ENCODE assay signal across 15 mouse cellular contexts in the genomic region with DNA sequence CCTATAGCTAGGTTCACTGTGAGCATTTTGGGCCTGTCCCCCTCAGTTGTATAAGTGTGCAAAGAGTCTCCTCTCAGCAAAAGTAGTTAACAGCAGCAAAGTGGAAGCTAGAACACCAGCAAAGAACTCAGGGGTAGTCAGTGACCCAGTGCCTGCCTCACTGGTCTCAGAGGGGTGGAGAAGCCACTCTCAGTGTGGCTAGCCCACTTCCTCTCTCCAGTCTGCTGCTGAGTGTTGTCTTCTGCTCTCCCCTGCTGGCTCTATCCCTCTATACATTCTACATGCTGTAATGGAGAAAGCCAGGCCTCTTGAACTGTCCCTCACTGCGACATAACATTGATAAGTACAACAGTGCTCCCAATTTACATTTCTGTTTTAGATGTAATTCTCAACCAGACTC.
"Had no signal": no experiment of that assay in that cellular context is flagged by ENCODE, and none has a peak within 500 bp of the region (broad histone marks: within the 10 kb centered on the region; RNA-seq: fewer than 3 reads in every experiment).

No protein-coding gene starts in this region.

- DNase-seq: kidney, adult 2 months; kidney, postnatal 10 days; kidney, postnatal 36 days; liver; liver, embryonic 13.5 days; lung, postnatal 10 days; midbrain, embryonic 14.5 days; thymus, adult 2 months; thymus, postnatal 14 days had no signal

- H3K9ac ChIP-seq: intestine, embryonic 15.5 days; kidney, embryonic 15.5 days; limb, embryonic 13.5 days; liver, embryonic 13.5 days; lung, embryonic 14.5 days had no signal

- ATAC-seq: intestine, embryonic 15.5 days had no signal

- H3K27me3 ChIP-seq: intestine, embryonic 15.5 days; kidney, embryonic 15.5 days; limb, embryonic 13.5 days; liver, embryonic 13.5 days had no signal

- H3K4me3 ChIP-seq: intestine, embryonic 15.5 days; kidney, embryonic 15.5 days; limb, embryonic 10.5 days; limb, embryonic 13.5 days; liver, embryonic 13.5 days had no signal

- H3K27ac ChIP-seq: intestine, embryonic 15.5 days; kidney, embryonic 15.5 days; limb, embryonic 10.5 days; limb, embryonic 13.5 days; liver, embryonic 13.5 days; stomach, postnatal 0 days had no signal

- H3K9me3 ChIP-seq: intestine, embryonic 15.5 days; kidney, embryonic 15.5 days; limb, embryonic 10.5 days; limb, embryonic 13.5 days; liver, embryonic 13.5 days had no signal

- H3K4me2 ChIP-seq: intestine, embryonic 15.5 days; kidney, embryonic 15.5 days; limb, embryonic 13.5 days; liver, embryonic 13.5 days; lung, embryonic 14.5 days had no signal

- H3K36me3 ChIP-seq: intestine, embryonic 15.5 days; kidney, embryonic 15.5 days; limb, embryonic 10.5 days; limb, embryonic 13.5 days; liver, embryonic 13.5 days had no signal

- H3K4me1 ChIP-seq: intestine, embryonic 15.5 days; limb, embryonic 13.5 days; liver, embryonic 13.5 days had no signal
